Mouse (Mus musculus) erythroblast, embryonic 14.5 days (primary cell): ENCODE measurements around the gene Tmem209. TPM values are rescaled to one million over a fixed set of nuclear protein-coding genes. Genes with fewer than 3 reads are reported as not detected.

Source experiments
- H3K27me3 ChIP-seq: 2 replicates; pipeline ENCODE4 v1.6.1; 2012; ENCODE audit warnings: inconsistent platforms; ENCODE audit not compliant: control insufficient read depth
- H3K36me3 ChIP-seq: 2 replicates; pipeline ENCODE4 v1.6.1; 2012; ENCODE audit warnings: mild to moderate bottlenecking, inconsistent platforms; ENCODE audit not compliant: control insufficient read depth
- H3K4me1 ChIP-seq: 2 replicates; pipeline ENCODE4 v1.6.1; 2012; ENCODE audit warnings: inconsistent platforms; ENCODE audit not compliant: control insufficient read depth
- H3K4me3 ChIP-seq: replicated peaks from 2 replicates; pipeline ENCODE3; 2012; ENCODE audit warnings: moderate library complexity, mild to moderate bottlenecking, inconsistent platforms
- H3K9me3 ChIP-seq: 2 replicates; pipeline ENCODE4 v1.6.1; 2012; ENCODE audit warnings: low read length, inconsistent platforms, mixed read lengths; ENCODE audit not compliant: control insufficient read depth
- GATA1 ChIP-seq: IDR thresholded peaks from 2 replicates; pipeline ENCODE4 v1.6.1; 2012; ENCODE audit warnings: low read length, inconsistent platforms, mixed read lengths
- TAL1 ChIP-seq: IDR thresholded peaks from 3 replicates; pipeline ENCODE4 v1.6.1; 2012; ENCODE audit warnings: low read length, inconsistent platforms, mixed read lengths
- polyA plus RNA-seq: library from polyadenylated mRNA; stranded (reverse); fragments of >175 nt; gene quantifications from 2 replicates; pipeline ENCODE4 v1.2.3, GENCODE M21; 2012

Gene Tmem209
- polyA plus RNA-seq, 1 experiment = 0.37 TPM

GRCm38 (mm10) chr6:30471706-30472105, 37.9 kb downstream of the Tmem209 start:
- H3K4me3 ChIP-seq = no peak overlapping the region
- no peaks in the 10 kb centered on the region for H3K9me3 ChIP-seq
- H3K36me3 ChIP-seq = peaks cover 6% of the 10 kb centered on the region
- H3K4me1 ChIP-seq = peaks cover 2% of the 10 kb centered on the region
- H3K27me3 ChIP-seq = no peaks in the 10 kb centered on the region
- no peak for TF ChIP-seq GATA1
- TF ChIP-seq TAL1 = no peak

DNA sequence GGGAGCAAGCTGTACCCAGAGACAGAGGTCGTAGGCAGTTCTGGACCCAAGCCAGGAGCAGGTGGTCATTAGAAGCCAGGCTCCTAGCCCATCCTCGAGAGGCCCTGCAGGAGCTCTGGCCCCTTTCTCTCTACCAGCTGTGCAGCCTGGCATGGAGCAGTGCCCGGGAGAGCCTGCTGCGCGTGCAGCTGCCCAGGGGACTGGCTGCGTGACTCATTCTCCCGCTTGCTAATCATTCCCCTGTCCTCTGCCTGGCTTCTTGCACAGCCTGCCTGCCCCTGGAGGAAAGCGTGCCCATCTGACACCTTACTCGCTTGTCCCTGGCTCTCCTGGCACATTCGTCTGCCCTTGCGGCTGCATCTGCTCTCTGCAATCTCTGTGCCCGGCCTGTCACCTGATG, 40.2 kb downstream of the Tmem209 start:
- no peaks in the 10 kb centered on the region for H3K9me3 ChIP-seq
- H3K4me1 ChIP-seq = peaks cover 2% of the 10 kb centered on the region
- H3K4me3 ChIP-seq = no peak overlapping the region
- H3K27me3 ChIP-seq = peaks cover 11% of the 10 kb centered on the region
- TF ChIP-seq TAL1 = no peak
- TF ChIP-seq GATA1 = no peak
- H3K36me3 ChIP-seq = no peaks in the 10 kb centered on the region

DNA sequence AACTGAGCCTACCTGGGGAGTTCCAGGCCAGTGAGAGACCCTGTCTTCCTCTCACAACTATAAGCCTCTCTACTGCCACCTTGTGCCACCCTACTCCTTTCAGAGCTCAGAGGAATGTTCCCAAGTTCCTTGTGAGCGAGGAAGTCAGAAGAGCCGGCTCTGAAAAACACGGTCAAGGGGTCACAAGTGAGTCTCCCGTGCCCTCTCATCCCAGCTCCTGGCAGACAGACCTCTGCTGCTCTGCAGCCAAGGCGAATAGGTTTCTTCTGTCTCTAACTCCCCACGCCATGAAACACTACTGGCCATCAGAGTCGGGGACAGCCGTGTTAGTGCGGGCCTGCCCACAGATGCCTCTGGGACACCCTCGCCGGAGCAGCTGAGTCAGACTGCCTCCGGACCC, 40.9 kb downstream of the Tmem209 start:
- H3K4me3 ChIP-seq = no peak overlapping the region
- peaks cover 17% of the 10 kb centered on the region for H3K27me3 ChIP-seq
- TF ChIP-seq GATA1 (no peak), TAL1 (no peak)
- H3K4me1 ChIP-seq = peaks cover 2% of the 10 kb centered on the region
- no peaks in the 10 kb centered on the region for H3K9me3 ChIP-seq
- no peaks in the 10 kb centered on the region for H3K36me3 ChIP-seq

GRCm38 (mm10) chr6:30468058-30468457, 41.5 kb downstream of the Tmem209 start:
- H3K9me3 ChIP-seq = no peaks in the 10 kb centered on the region
- TF ChIP-seq TAL1 = no peak
- no peak for TF ChIP-seq GATA1
- H3K4me3 ChIP-seq = no peak overlapping the region
- no peaks in the 10 kb centered on the region for H3K36me3 ChIP-seq
- H3K4me1 ChIP-seq = peaks cover 5% of the 10 kb centered on the region
- H3K27me3 ChIP-seq = peaks cover 22% of the 10 kb centered on the region

DNA sequence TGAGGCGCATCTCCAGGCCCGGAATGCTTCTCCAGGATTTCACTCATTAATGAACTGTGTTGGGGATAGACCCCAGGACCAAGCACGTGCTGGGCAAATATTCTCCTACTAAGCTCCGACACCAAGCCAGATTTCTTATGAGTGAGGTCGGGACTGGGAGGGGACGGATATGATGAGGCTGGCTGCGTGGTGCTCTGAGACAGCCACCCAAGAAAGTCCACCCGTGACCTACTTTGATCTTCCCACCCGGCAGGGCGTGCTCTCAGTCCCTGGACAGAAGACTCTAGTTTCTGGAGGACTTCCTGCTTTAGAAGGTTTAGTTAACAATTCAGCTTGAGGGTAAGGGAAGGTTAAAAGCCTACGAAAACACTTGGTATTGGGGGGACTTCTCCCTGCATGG, 44.0 kb downstream of the Tmem209 start:
- no peak overlapping the region for H3K4me3 ChIP-seq
- H3K36me3 ChIP-seq = no peaks in the 10 kb centered on the region
- TF ChIP-seq TAL1 (no peak), GATA1 (no peak)
- peaks cover 25% of the 10 kb centered on the region for H3K4me1 ChIP-seq
- H3K27me3 ChIP-seq = peaks cover 45% of the 10 kb centered on the region
- no peaks in the 10 kb centered on the region for H3K9me3 ChIP-seq

- Histone ChIP-seq H3K36me3 (no peaks in the 10 kb centered on the region), H3K9me3 (no peaks in the 10 kb centered on the region), H3K4me3 (no peak overlapping the region), H3K27me3 (peaks cover 54% of the 10 kb centered on the region), H3K4me1 (peaks cover 41% of the 10 kb centered on the region)
- TF ChIP-seq TAL1 = no peak
- no peak for TF ChIP-seq GATA1
Observed at GRCm38 (mm10) chr6:30462822-30463221, 46.8 kb downstream of the Tmem209 start.

DNA sequence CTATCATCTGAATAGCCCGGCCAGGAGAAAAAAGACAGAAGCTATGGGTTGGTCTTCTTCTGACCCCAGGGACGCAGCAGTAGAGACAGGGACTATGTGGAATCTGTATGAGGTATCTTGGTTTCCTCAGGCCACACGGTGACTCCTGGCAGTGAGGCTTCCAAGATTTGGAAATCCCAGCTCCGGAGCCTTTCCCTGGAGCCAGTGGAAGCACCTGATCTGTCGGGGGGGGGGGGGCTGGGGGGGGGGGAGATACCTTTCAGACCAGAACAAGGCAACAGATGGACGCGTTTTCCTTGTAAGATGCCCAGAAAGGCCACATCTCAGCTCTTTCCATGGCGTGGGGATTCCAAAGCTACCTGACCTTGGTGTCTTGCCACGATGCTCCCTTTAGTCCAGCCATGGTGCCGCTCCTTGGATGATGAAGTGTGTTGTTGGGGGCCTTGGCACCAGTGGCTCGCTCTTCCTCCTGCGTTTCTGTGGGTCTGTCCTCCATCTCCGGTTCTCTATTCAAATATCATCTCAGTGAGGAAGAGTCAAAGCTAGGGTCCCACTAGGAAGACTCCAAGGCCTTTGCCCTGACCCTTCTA, 47.7 kb downstream of the Tmem209 start:
- H3K27me3 ChIP-seq = peaks cover 54% of the 10 kb centered on the region
- peaks cover 43% of the 10 kb centered on the region for H3K4me1 ChIP-seq
- no peak overlapping the region for H3K4me3 ChIP-seq
- TF ChIP-seq TAL1 = no peak
- TF ChIP-seq GATA1 = no peak
- H3K9me3 ChIP-seq = no peaks in the 10 kb centered on the region
- no peaks in the 10 kb centered on the region for H3K36me3 ChIP-seq

DNA sequence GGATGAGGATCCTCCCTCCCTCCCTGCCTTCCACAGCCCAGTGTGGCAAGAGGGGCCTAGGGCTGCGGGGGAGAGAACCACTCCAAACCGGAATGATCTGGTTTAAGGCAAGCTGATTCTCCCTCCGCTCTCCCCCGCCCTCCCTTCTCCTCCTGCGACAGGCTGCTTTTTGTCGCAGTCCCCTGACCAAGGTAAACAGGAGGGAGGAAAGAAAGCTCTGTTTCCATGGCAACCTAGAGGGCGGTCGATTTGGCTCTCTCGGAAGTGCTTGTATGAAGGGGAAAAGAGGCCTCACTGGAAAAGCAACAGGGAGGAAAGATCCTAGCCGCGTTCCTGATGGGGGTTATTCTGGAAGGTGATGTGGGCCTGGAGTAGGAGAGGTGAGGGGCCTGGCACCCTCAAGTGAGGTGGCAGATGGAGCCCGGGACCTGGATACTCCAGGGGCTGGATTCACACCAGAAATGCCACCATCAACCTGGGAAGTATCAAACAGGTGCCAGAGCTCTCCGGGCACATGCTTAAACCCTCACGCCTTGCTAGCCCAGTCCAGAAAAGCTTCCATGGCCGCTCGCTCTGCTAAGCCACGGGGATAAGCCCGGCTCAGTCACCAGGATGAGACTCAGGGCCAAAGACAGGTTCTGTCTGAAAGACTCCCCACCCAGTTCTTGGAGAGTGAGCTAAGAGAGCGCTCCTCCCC, 48.7 kb downstream of the Tmem209 start:
- Histone ChIP-seq H3K4me1 (peaks cover 44% of the 10 kb centered on the region), H3K36me3 (no peaks in the 10 kb centered on the region), H3K27me3 (peaks cover 54% of the 10 kb centered on the region), H3K4me3 (no peak overlapping the region), H3K9me3 (no peaks in the 10 kb centered on the region)
- TF ChIP-seq TAL1 = no peak

GRCm38 (mm10) chr6:30459811-30460749, 49.5 kb downstream of the Tmem209 start:
- peaks cover 3% of the 10 kb centered on the region; the same call in 1 of the 2 replicates for H3K36me3 ChIP-seq
- no peak for TF ChIP-seq TAL1
- TF ChIP-seq GATA1 = no peak
- no peaks in the 10 kb centered on the region for H3K9me3 ChIP-seq
- peak overlapping the region; percentile 62 for H3K4me3 ChIP-seq
- H3K27me3 ChIP-seq = peaks cover 49% of the 10 kb centered on the region
- peaks cover 44% of the 10 kb centered on the region for H3K4me1 ChIP-seq
